Mouse (Mus musculus) limb, embryonic 12.5 days (tissue): ENCODE measurements around the gene Nlrx1. TPM values are rescaled to one million over a fixed set of nuclear protein-coding genes. Genes with fewer than 3 reads are reported as not detected.
A peak's percentile ranks its signal among the peaks of the same experiment; 100 is the strongest.

Experiments used
- ATAC-seq: fragments of 200-750 bp; cut with Nextera tagmentation; 2 replicates; pipeline ENCODE4 v1.8.0; 2017; ENCODE audit warnings: low read depth, moderate TSS enrichment; ENCODE audit not compliant: insufficient number of reproducible peaks, insufficient read depth, low FRiP score, low TSS enrichment
- H3K27ac ChIP-seq: fragments of 300-500 bp; sonication (generic); 2 replicates; pipeline ENCODE4 v1.5.1; 2016; ENCODE audit warnings: mild to moderate bottlenecking, moderate library complexity
- H3K27me3 ChIP-seq: fragments of 300-500 bp; sonication (generic); 2 replicates; pipeline ENCODE4 v1.6.1; 2016; ENCODE audit warnings: mild to moderate bottlenecking, moderate library complexity
- H3K36me3 ChIP-seq: fragments of 300-500 bp; sonication (generic); 2 replicates; pipeline ENCODE4 v1.6.1; 2016; ENCODE audit warnings: mild to moderate bottlenecking, moderate library complexity
- H3K4me1 ChIP-seq: fragments of 300-500 bp; sonication (generic); replicated peaks from 2 replicates; pipeline ENCODE4 v1.6.1; 2016
- H3K4me2 ChIP-seq: fragments of 300-500 bp; sonication (generic); 2 replicates; pipeline ENCODE4 v1.6.1; 2016; ENCODE audit warnings: mild to moderate bottlenecking, moderate library complexity
- H3K4me3 ChIP-seq: fragments of 300-500 bp; sonication (generic); replicated peaks from 2 replicates; pipeline ENCODE4 v1.5.1; 2016; ENCODE audit warnings: mild to moderate bottlenecking
- H3K9ac ChIP-seq: fragments of 300-500 bp; sonication (generic); replicated peaks from 2 replicates; pipeline ENCODE4 v1.6.1; 2016; ENCODE audit warnings: mild to moderate bottlenecking, moderate library complexity
- H3K9me3 ChIP-seq: fragments of 300-500 bp; sonication (generic); 2 replicates; pipeline ENCODE4 v1.6.1; 2016; ENCODE audit warnings: mild to moderate bottlenecking, moderate library complexity
- whole genome bisulfite sequencing: fragments of 180-500 bp; shearing (Covaris S2); methylation state at CpG from one replicate; pipeline ENCODE4 v1.1.7; 2016; 5-methylcytosine and 5-hydroxymethylcytosine counted together
- polyA plus RNA-seq: library from polyadenylated mRNA; unstranded; fragments of >200 nt; fragmentation: Nextera tagmentation; extraction: Ambion mirVana; gene quantifications from 2 replicates; pipeline ENCODE4 v1.2.1, GENCODE M21; 2016

Gene Nlrx1
- polyA plus RNA-seq, 1 experiment from 2014 or later: 6.7 TPM

- 77% methylated on average over 4 of the region's 4 CpGs for WGBS
- peaks cover 12% of the 10 kb centered on the region for H3K27me3 ChIP-seq
- H3K4me1 ChIP-seq: peaks cover 23% of the 10 kb centered on the region
- H3K36me3 ChIP-seq: no peaks in the 10 kb centered on the region
- no peak overlapping the region for H3K4me3 ChIP-seq
- no peak overlapping the region for H3K4me2 ChIP-seq
- H3K27ac ChIP-seq: no peak overlapping the region
- ATAC-seq: no peak
- H3K9me3 ChIP-seq: no peaks in the 10 kb centered on the region
- no peak overlapping the region for H3K9ac ChIP-seq
Measured at GRCm38 (mm10) chr9:44250445-44250844, 18.0 kb downstream of the Nlrx1 start.

DNA sequence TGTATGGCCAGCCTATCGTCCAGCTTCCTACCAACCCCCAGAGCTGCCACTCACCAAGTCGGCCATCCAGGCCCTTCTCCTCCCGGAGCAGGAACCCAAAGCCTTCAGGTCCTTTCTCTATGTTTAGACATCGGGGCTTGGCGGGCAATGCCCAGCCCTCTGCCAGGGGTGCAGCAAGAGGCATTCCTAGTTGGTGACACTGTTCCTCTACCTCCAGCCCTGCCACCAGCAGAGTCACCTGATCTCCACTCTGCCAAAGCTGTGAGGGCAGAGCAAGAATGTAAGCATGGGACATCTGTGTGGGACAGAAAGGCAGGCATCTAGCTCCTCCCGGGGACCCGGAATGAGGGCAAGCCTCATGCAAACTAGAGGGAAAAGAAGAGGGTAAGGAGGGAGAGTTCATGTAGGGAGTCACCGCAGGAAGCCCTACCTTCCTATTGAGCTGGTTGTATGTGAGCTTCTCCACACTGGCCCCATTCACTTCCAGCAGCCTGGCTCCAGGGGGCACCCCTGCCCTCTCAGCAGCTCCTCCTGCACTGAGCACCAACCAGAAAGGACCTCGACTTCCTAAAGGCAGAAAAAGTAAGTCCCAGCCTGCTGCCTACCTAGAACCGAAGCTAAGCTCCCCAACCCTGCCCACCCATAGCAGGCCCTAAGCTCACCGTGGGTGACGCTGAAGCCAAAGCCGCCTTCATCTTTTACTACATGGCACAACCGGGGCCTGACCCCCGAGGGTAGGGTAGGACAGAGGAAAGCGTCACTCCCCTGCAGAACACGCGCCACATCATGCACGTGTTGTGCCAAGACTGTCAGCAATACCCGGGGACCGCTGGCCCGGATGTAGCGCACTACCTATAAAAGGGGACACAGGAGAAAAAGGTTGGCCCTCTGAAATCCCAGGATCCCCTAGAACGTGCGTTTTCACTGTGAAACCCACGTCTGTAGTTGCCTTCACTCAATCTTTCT is 18.9 kb downstream of the Nlrx1 start:
- ATAC-seq: peak; percentile 32; the same call in 1 of the 2 replicates
- peaks cover 14% of the 10 kb centered on the region for H3K4me1 ChIP-seq
- H3K27ac ChIP-seq: no peak overlapping the region
- peak overlapping the region; percentile 39 for H3K4me2 ChIP-seq
- H3K27me3 ChIP-seq: peaks cover 12% of the 10 kb centered on the region
- 48% methylated on average over 26 of the region's 26 CpGs for WGBS
- no peaks in the 10 kb centered on the region for H3K9me3 ChIP-seq
- no peak overlapping the region; the same call in 1 of the 2 replicates for H3K4me3 ChIP-seq
- H3K9ac ChIP-seq: 0 out of 2 replicates have a peak overlapping the region, but pooled peaks have one; percentile 31
- no peaks in the 10 kb centered on the region for H3K36me3 ChIP-seq

DNA sequence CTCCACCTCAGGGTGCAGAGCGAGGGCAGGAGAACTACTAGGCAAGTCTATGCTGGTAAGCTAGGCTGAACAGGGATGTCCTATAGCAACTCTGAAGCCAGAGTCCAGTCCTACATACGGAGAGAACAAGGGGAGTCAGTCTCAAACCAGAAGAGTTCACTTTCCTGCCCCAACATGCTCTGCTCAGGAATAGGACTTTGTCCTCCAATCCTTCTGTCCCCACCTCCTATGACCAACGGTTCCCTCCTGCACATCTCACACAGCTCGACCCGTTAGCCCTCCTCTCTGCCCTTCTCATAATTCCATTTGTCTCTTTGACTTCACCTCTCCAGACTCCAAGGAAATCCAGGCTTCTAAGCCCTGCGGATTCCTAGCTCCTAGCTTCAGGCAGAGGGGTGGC is 20.5 kb downstream of the Nlrx1 start:
- H3K27ac ChIP-seq: no peak overlapping the region
- no peaks in the 10 kb centered on the region for H3K9me3 ChIP-seq
- H3K4me3 ChIP-seq: no peak overlapping the region
- no peak overlapping the region for H3K4me2 ChIP-seq
- H3K9ac ChIP-seq: no peak overlapping the region
- WGBS: 79% methylated on average over 6 of the region's 6 CpGs
- peaks cover 16% of the 10 kb centered on the region for H3K27me3 ChIP-seq
- H3K4me1 ChIP-seq: no peaks in the 10 kb centered on the region
- no peak for ATAC-seq
- H3K36me3 ChIP-seq: no peaks in the 10 kb centered on the region

DNA sequence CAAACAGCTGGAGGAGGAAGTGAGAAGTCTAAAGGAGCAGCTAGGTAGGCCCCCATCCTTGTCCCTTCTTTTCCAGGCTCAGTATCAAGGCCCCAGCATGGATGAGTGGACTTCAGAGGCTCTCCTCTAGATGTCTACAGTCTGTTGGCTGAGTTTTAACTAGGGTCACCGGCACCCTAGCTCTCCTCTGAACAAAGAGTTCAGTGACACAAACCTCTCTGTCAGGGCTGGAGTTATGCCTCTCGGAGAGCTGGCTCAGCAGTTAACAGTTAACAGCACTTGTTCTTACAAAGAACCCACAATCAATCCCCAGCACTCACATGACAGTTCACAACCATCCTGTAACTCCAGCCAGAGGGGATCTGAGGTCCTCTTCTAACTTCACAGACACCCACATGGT is 24.8 kb downstream of the Nlrx1 start:
- Histone ChIP-seq H3K4me2 (no peak overlapping the region), H3K9me3 (no peaks in the 10 kb centered on the region)

GRCm38 (mm10) chr9:44241418-44241817 is 27.0 kb downstream of the Nlrx1 start:
- WGBS: 73% methylated on average over 9 of the region's 9 CpGs

More for the DNA sequence above, 24.8 kb downstream of the Nlrx1 start:
- WGBS: 53% methylated on average over 2 of the region's 2 CpGs
- ATAC-seq: no peak
- Histone ChIP-seq H3K27ac (no peak overlapping the region), H3K4me3 (no peak overlapping the region), H3K27me3 (peaks cover 10% of the 10 kb centered on the region; the same call in 1 of the 2 replicates), H3K9ac (no peak overlapping the region), H3K36me3 (no peaks in the 10 kb centered on the region), H3K4me1 (0 out of 2 replicates have a peak, but pooled peaks cover 2% of the 10 kb centered on the region)

GRCm38 (mm10) chr9:44240911-44241310 is 27.5 kb downstream of the Nlrx1 start:
- ATAC-seq: no peak
- H3K4me1 ChIP-seq: peaks cover 6% of the 10 kb centered on the region; the same call in 1 of the 2 replicates
- H3K4me2 ChIP-seq: no peak overlapping the region
- H3K9me3 ChIP-seq: no peaks in the 10 kb centered on the region
- H3K9ac ChIP-seq: no peak overlapping the region
- no peak overlapping the region for H3K27ac ChIP-seq
- H3K4me3 ChIP-seq: no peak overlapping the region
- WGBS: 71% methylated on average over 5 of the region's 5 CpGs
- no peaks in the 10 kb centered on the region for H3K36me3 ChIP-seq
- H3K27me3 ChIP-seq: peaks cover 10% of the 10 kb centered on the region; the same call in 1 of the 2 replicates

More at GRCm38 (mm10) chr9:44241418-44241817, 27.0 kb downstream of the Nlrx1 start:
- no peak overlapping the region for H3K4me3 ChIP-seq
- H3K9me3 ChIP-seq: no peaks in the 10 kb centered on the region
- no peak overlapping the region for H3K9ac ChIP-seq
- no peak overlapping the region for H3K27ac ChIP-seq
- H3K4me2 ChIP-seq: no peak overlapping the region
- no peak for ATAC-seq
- H3K36me3 ChIP-seq: no peaks in the 10 kb centered on the region
- H3K27me3 ChIP-seq: peaks cover 10% of the 10 kb centered on the region; the same call in 1 of the 2 replicates
- peaks cover 6% of the 10 kb centered on the region; the same call in 1 of the 2 replicates for H3K4me1 ChIP-seq

- WGBS: 51% methylated on average over 2 of the region's 2 CpGs
- Histone ChIP-seq H3K9me3 (no peaks in the 10 kb centered on the region), H3K27me3 (peaks cover 10% of the 10 kb centered on the region; the same call in 1 of the 2 replicates), H3K4me1 (peaks cover 6% of the 10 kb centered on the region; the same call in 1 of the 2 replicates), H3K27ac (no peak within 1 kb of the TSS), H3K4me2 (no peak within 1 kb of the TSS), H3K36me3 (no peaks in the 10 kb centered on the region), H3K9ac (no peak within 1 kb of the TSS), H3K4me3 (no peak within 1 kb of the TSS)
- no peak for ATAC-seq
Measured at GRCm38 (mm10) chr9:44240399-44240798, 28.0 kb downstream of the Nlrx1 start, which contains the start of gene Ccdc153. Gene Ccdc153 (plus strand): TSS chr9:44240676.

GRCm38 (mm10) chr9:44239447-44239846 is 29.0 kb downstream of the Nlrx1 start:
- H3K27me3 ChIP-seq: peaks cover 10% of the 10 kb centered on the region; the same call in 1 of the 2 replicates
- no peak overlapping the region for H3K27ac ChIP-seq
- WGBS: 14% methylated on average over 5 of the region's 5 CpGs
- no peak overlapping the region for H3K4me2 ChIP-seq
- H3K4me1 ChIP-seq: peaks cover 7% of the 10 kb centered on the region; the same call in 1 of the 2 replicates
- no peak overlapping the region for H3K9ac ChIP-seq
- H3K9me3 ChIP-seq: no peaks in the 10 kb centered on the region
- H3K4me3 ChIP-seq: no peak overlapping the region
- no peak for ATAC-seq
- H3K36me3 ChIP-seq: no peaks in the 10 kb centered on the region

GRCm38 (mm10) chr9:44238501-44239190 is 29.8 kb downstream of the Nlrx1 start:
- H3K27ac ChIP-seq: no peak overlapping the region
- ATAC-seq: no peak
- H3K36me3 ChIP-seq: no peaks in the 10 kb centered on the region
- H3K4me3 ChIP-seq: no peak overlapping the region
- no peaks in the 10 kb centered on the region for H3K9me3 ChIP-seq
- H3K4me2 ChIP-seq: no peak overlapping the region
- no peak overlapping the region for H3K9ac ChIP-seq
- H3K27me3 ChIP-seq: peaks cover 9% of the 10 kb centered on the region; the same call in 1 of the 2 replicates
- H3K4me1 ChIP-seq: peaks cover 8% of the 10 kb centered on the region; the same call in 1 of the 2 replicates
- 77% methylated on average over 17 of the region's 17 CpGs for WGBS

GRCm38 (mm10) chr9:44237128-44237527 is 31.3 kb downstream of the Nlrx1 start:
- WGBS: 60% methylated on average over 4 of the region's 4 CpGs
- H3K27me3 ChIP-seq: peaks cover 6% of the 10 kb centered on the region; the same call in 1 of the 2 replicates
- no peak for ATAC-seq
- peaks cover 17% of the 10 kb centered on the region for H3K4me1 ChIP-seq
- H3K27ac ChIP-seq: no peak overlapping the region
- H3K4me3 ChIP-seq: no peak overlapping the region
- no peaks in the 10 kb centered on the region for H3K36me3 ChIP-seq
- H3K9ac ChIP-seq: 0 out of 2 replicates have a peak overlapping the region, but pooled peaks have one; percentile 40
- no peak overlapping the region for H3K4me2 ChIP-seq
- no peaks in the 10 kb centered on the region for H3K9me3 ChIP-seq

- Histone ChIP-seq H3K36me3 (no peaks in the 10 kb centered on the region), H3K4me3 (no peak overlapping the region), H3K4me1 (peaks cover 22% of the 10 kb centered on the region), H3K4me2 (no peak overlapping the region), H3K9ac (no peak overlapping the region), H3K9me3 (no peaks in the 10 kb centered on the region), H3K27me3 (peaks cover 6% of the 10 kb centered on the region; the same call in 1 of the 2 replicates), H3K27ac (no peak overlapping the region)
- no peak for ATAC-seq
- WGBS: 56% methylated on average over 4 of the region's 4 CpGs
Measured at GRCm38 (mm10) chr9:44236601-44237000, 31.8 kb downstream of the Nlrx1 start.
